Mouse (Mus musculus): Measurements from ENCODE around the gene Tex101. TPM values are rescaled to one million over a fixed set of nuclear protein-coding genes. Genes with fewer than 3 reads are reported as not detected.
"Not testable (repeated sequence)": the region's sequence is repeated elsewhere in the genome, so short reads cannot be mapped to it uniquely, and the experiment has no call there.

The Tex101 gene
- polyA plus RNA-seq, 1 experiment from 2014 or later, result not detected

DNA sequence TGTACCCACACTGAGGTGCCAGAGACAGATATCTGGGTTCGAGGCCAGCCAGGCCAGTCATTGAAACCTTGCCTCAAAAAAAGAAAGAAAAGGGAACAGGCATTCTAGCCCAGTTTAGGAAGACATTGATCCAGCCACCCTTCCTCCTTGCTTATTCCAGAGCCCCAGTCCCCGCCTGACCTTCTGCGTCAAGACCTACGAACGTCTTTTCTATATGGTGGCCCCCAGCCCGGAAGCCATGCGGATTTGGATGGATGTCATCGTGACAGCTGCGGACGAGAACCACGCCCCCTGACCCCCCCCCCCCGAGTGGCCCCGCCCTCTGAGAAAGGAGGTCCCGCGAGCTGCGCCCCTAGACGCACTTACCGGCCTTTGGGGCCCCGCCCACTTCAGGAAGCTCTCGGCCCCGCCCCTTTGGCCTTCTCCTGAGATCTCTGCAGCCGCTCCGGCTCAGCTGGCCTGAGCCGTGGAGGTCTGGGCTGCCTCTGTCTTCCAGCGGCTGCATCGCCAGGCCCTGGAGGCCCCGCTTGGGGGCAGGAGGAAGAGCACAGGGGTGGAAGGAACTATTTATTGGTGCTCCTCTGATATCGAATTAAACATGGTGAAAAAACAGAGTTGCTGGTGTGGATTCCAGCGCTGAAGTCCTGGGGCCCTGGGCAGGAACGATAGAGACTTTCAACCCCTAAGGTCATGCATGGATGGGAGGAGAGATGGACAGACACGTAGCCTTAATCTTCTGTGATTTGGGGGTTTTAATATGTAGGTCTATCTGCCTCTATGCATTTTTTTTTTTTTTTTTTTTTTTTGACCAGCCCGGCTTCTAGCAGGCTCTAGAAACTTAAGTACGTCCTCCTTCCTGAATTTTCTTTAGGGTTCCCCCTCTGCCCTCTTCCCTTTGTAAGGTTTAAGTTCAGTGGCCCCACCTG, 47.5 kb downstream of the Tex101 start:
- peaks cover 28% of the 10 kb centered on the region for H3K4me1 ChIP-seq
- WGBS, result 11% methylated on average over 30 of the region's 33 CpGs
- H3K4me3 ChIP-seq, result peak overlapping the region; percentile 51
- no peaks in the 10 kb centered on the region for H3K36me3 ChIP-seq (replicated peaks)
- H3K9me3 ChIP-seq, result no peaks in the 10 kb centered on the region
- peaks cover 24% of the 10 kb centered on the region for H3K27me3 ChIP-seq (ENCODE audit: poor library complexity, severe bottlenecking)
- DNase-seq (ENCODE audit: extremely low spot score, low spot score), result peak; percentile 86
- peak overlapping the region; percentile 74 for H3K27ac ChIP-seq

- Histone ChIP-seq H3K27me3 (ENCODE audit: poor library complexity, severe bottlenecking) (peaks cover 22% of the 10 kb centered on the region), H3K4me1 (peaks cover 12% of the 10 kb centered on the region), H3K9me3 (peaks cover 17% of the 10 kb centered on the region), H3K4me3 (no peak overlapping the region), H3K36me3 (replicated peaks) (no peaks in the 10 kb centered on the region), H3K27ac (no peak overlapping the region)
- 80% methylated on average over 6 of the region's 6 CpGs for WGBS
- no peak for DNase-seq (ENCODE audit: extremely low spot score, low spot score)
These were observed 53.5 kb downstream of the Tex101 start for GRCm38 (mm10) chr7:24622967-24623366.

DNA sequence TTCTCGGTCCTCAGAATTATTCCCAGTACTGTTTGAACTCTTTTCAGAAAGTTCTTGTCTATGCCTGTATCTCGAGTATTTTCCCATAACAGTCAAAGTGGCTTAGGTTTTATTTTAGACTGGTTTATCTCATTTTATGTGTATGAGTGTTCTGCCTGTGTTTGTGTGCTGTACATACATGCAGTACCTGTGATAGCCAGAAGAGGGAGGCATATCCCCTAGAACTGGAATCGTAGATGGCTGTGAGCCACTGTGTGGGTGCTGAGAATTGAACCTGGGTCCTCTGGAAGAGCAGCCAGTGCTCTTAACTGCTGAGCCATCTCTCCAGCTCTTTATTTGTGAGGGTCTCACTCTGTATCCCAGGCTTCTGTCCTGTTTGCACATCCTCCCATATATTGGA, 55.3 kb downstream of the Tex101 start:
- H3K27ac ChIP-seq, result no peak overlapping the region
- 92% methylated on average over 3 of the region's 3 CpGs for WGBS
- no peaks in the 10 kb centered on the region for H3K36me3 ChIP-seq (replicated peaks)
- no peak overlapping the region for H3K4me3 ChIP-seq
- peaks cover 17% of the 10 kb centered on the region for H3K9me3 ChIP-seq
- peaks cover 7% of the 10 kb centered on the region for H3K27me3 ChIP-seq (ENCODE audit: poor library complexity, severe bottlenecking)
- peaks cover 6% of the 10 kb centered on the region for H3K4me1 ChIP-seq
- no peak for DNase-seq (ENCODE audit: extremely low spot score, low spot score)

GRCm38 (mm10) chr7:24619671-24620397, 56.6 kb downstream of the Tex101 start:
- Histone ChIP-seq H3K9me3 (peaks cover 17% of the 10 kb centered on the region), H3K27me3 (ENCODE audit: poor library complexity, severe bottlenecking) (peaks cover under 1% of the 10 kb centered on the region; the same call in 1 of the 2 replicates), H3K27ac (no peak overlapping the region), H3K36me3 (replicated peaks) (no peaks in the 10 kb centered on the region), H3K4me1 (no peaks in the 10 kb centered on the region), H3K4me3 (no peak overlapping the region)
- 48% methylated on average over 13 of the region's 13 CpGs for WGBS
- DNase-seq (ENCODE audit: extremely low spot score, low spot score), result no peak

GRCm38 (mm10) chr7:24618374-24618773, 58.1 kb downstream of the Tex101 start:
- DNase-seq (ENCODE audit: extremely low spot score, low spot score), result not testable (repeated sequence)
- 90% methylated on average over 8 of the region's 8 CpGs for WGBS

More at GRCm38 (mm10) chr7:24618374-24618773, 58.1 kb downstream of the Tex101 start:
- Histone ChIP-seq H3K27me3 (ENCODE audit: poor library complexity, severe bottlenecking) (peaks cover 15% of the 10 kb centered on the region), H3K9me3 (peaks cover 17% of the 10 kb centered on the region)
- not testable (repeated sequence) for H3K27ac ChIP-seq; H3K4me1 ChIP-seq; H3K4me3 ChIP-seq; H3K36me3 ChIP-seq (replicated peaks)

Other genes with a start within 250 kb of the Tex101 start
- not detected in 2 replicates for gene Irgc1, start 224.4 kb downstream of the Tex101 start, polyA plus RNA-seq (2016; fragmentation: Nextera tagmentation; extraction: Ambion mirVana)
- 1.1 and 1.3 TPM in 2 replicates for gene Plaur, start 214.2 kb downstream of the Tex101 start, polyA plus RNA-seq (2016; fragmentation: Nextera tagmentation; extraction: Ambion mirVana)
- 9.3 and 10.0 TPM in 2 replicates for gene Cadm4, start 194.7 kb downstream of the Tex101 start, polyA plus RNA-seq (2016; fragmentation: Nextera tagmentation; extraction: Ambion mirVana)
- 111 and 113 TPM in 2 replicates for gene Zfp428, start 169.7 kb downstream of the Tex101 start, polyA plus RNA-seq (2016; fragmentation: Nextera tagmentation; extraction: Ambion mirVana)
- 0.82 and 1.3 TPM in 2 replicates for gene AC161166.1, start 164.2 kb downstream of the Tex101 start, polyA plus RNA-seq (2016; fragmentation: Nextera tagmentation; extraction: Ambion mirVana)
- gene Irgq, start 146.0 kb downstream of the Tex101 start, polyA plus RNA-seq (2016; fragmentation: Nextera tagmentation; extraction: Ambion mirVana), result 6.9 and 7.3 TPM in 2 replicates
- not detected in 2 replicates for gene Pinlyp, start 130.6 kb downstream of the Tex101 start, polyA plus RNA-seq (2016; fragmentation: Nextera tagmentation; extraction: Ambion mirVana)
- gene Xrcc1, start 130.4 kb downstream of the Tex101 start, polyA plus RNA-seq (2016; fragmentation: Nextera tagmentation; extraction: Ambion mirVana), result 174 and 177 TPM in 2 replicates
- gene Ethe1, start 89.1 kb downstream of the Tex101 start, polyA plus RNA-seq (2016; fragmentation: Nextera tagmentation; extraction: Ambion mirVana), result 24.4 and 26.6 TPM in 2 replicates
- gene Zfp575, start 89.0 kb downstream of the Tex101 start, polyA plus RNA-seq (2016; fragmentation: Nextera tagmentation; extraction: Ambion mirVana), result 1.4 TPM in 2 replicates
- not detected in 2 replicates for gene Phldb3, start 65.9 kb downstream of the Tex101 start, polyA plus RNA-seq (2016; fragmentation: Nextera tagmentation; extraction: Ambion mirVana)
- 0.36 and 0.88 TPM in 2 replicates for gene Lypd3, start 40.1 kb downstream of the Tex101 start, polyA plus RNA-seq (2016; fragmentation: Nextera tagmentation; extraction: Ambion mirVana)
- not detected in 2 replicates for gene BC049730, start 32.6 kb upstream of the Tex101 start, polyA plus RNA-seq (2016; fragmentation: Nextera tagmentation; extraction: Ambion mirVana)
- gene Gm4763, start 50.2 kb upstream of the Tex101 start, polyA plus RNA-seq (2016; fragmentation: Nextera tagmentation; extraction: Ambion mirVana), result not detected in 2 replicates
- 0.07 TPM in 1 of 2 replicates, not detected in the other for gene Cd177, start 83.6 kb upstream of the Tex101 start, polyA plus RNA-seq (2016; fragmentation: Nextera tagmentation; extraction: Ambion mirVana)
- not detected in 2 replicates for gene Ceacam10, start 100.5 kb upstream of the Tex101 start, polyA plus RNA-seq (2016; fragmentation: Nextera tagmentation; extraction: Ambion mirVana)
- gene Gm9844, start 185.5 kb upstream of the Tex101 start, polyA plus RNA-seq (2016; fragmentation: Nextera tagmentation; extraction: Ambion mirVana), result 12.7 and 12.8 TPM in 2 replicates
- not detected in 2 replicates for gene Lypd4, start 193.3 kb upstream of the Tex101 start, polyA plus RNA-seq (2016; fragmentation: Nextera tagmentation; extraction: Ambion mirVana)
- gene Dmrtc2, start 193.4 kb upstream of the Tex101 start, polyA plus RNA-seq (2016; fragmentation: Nextera tagmentation; extraction: Ambion mirVana), result not detected in 2 replicates
- gene Rps19, start 207.7 kb upstream of the Tex101 start, polyA plus RNA-seq (2016; fragmentation: Nextera tagmentation; extraction: Ambion mirVana), result 2,087 and 2,135 TPM in 2 replicates
- 0.25 and 0.55 TPM in 2 replicates for gene Cd79a, start 220.7 kb upstream of the Tex101 start, polyA plus RNA-seq (2016; fragmentation: Nextera tagmentation; extraction: Ambion mirVana)
- 58.2 and 59.2 TPM in 2 replicates for gene Arhgef1, start 226.2 kb upstream of the Tex101 start, polyA plus RNA-seq (2016; fragmentation: Nextera tagmentation; extraction: Ambion mirVana)